Mouse (Mus musculus) c-Kit-negative CD71-positive TER-119-positive erythroid progenitor cells, embryonic 14.5 days (primary cell): ENCODE results near the gene Bmpr2.
A peak's percentile ranks its signal among the peaks of the same experiment; 100 is the strongest.
"Not testable (repeated sequence)": the region's sequence is repeated elsewhere in the genome, so short reads cannot be mapped to it uniquely, and the experiment has no call there.

ENCODE experiments used
- DNase-seq: peaks from one replicate; pipeline ENCODE4 v3.0.0-alpha.2; 2013; ENCODE audit warnings: low read depth, low spot score

Gene Bmpr2

GRCm38 (mm10) chr1:59763164-59763768 lies at the start of gene Bmpr2:
TSS of gene Bmpr2 (plus strand) at chr1:59763400.
- DNase-seq = peak; percentile 69

DNA sequence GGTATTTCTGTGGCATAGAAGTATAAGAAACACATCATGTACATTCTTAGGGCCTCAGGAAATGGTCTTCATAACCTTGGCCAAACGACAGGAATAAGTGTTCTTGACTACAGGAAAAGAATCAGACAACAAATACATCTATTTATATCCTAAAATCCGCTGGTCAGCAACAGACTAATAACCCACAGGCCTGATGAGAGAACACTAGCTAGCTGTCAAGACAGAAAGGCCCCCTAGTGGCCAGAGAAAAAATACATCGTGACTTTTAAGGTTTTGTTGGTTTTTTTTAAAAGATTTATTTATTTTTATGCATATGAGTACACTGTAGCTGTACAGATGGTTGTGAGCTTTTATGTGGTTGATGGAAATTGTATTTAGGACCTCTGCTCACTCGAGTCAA lies 43.3 kb upstream of the Bmpr2 start:
- DNase-seq = peak; percentile 4

DNA sequence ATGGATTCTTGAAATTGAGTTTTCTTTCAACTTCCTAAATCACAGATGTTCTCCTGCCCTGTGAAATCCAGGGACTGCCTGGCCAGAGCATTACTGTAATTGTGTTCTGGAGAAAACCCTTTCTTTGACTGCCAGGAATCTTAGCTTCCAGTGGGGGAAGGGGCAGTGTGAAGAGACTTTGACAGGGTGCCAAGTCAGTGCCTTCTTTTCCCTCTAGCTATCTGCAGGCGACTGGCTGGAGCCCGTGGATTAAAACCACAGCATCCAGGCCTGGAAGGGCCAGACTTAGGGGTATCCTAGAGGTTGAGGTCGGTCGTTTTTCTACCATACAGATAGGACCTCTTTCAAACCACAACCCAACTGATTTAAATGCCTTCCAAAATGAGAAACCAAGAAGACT lies 37.5 kb upstream of the Bmpr2 start:
- DNase-seq = no peak

- DNase-seq = no peak
These were observed 33.1 kb upstream of the Bmpr2 start for GRCm38 (mm10) chr1:59730106-59730505.

- DNase-seq = no peak
These were observed 32.5 kb upstream of the Bmpr2 start for GRCm38 (mm10) chr1:59730737-59731136.

- no peak for DNase-seq
These were observed 29.1 kb upstream of the Bmpr2 start for GRCm38 (mm10) chr1:59734076-59734475.

DNA sequence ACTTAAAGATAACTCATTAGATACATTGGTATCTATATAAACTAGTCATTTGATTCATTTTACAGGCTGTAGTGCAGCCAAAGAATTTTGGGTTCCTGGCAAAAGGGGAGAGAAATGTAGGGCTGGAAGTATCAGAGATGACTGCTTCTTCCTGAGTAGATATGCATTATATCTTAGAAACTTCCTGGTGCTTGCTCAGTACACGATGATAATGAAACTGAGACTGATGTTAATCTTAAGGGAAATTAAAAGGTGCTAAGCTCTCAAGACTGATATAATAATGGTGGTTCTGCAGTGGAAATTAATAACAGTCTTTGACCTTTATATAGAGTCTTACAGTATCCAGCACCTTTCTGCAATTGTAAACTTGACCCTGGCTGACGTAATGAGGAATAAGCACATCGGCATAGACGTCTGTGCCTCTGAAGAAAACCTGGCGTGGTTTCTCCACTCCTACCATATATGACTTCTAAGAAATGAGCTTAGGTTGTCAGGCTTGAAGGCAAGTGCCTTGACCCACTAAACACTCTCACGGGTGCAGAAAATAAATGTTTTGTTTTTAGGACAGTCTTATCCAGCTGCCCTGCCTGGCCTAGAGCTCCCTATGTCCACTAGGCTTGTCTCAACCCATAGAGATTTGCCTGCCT lies 24.3 kb upstream of the Bmpr2 start:
- DNase-seq = no peak

DNA sequence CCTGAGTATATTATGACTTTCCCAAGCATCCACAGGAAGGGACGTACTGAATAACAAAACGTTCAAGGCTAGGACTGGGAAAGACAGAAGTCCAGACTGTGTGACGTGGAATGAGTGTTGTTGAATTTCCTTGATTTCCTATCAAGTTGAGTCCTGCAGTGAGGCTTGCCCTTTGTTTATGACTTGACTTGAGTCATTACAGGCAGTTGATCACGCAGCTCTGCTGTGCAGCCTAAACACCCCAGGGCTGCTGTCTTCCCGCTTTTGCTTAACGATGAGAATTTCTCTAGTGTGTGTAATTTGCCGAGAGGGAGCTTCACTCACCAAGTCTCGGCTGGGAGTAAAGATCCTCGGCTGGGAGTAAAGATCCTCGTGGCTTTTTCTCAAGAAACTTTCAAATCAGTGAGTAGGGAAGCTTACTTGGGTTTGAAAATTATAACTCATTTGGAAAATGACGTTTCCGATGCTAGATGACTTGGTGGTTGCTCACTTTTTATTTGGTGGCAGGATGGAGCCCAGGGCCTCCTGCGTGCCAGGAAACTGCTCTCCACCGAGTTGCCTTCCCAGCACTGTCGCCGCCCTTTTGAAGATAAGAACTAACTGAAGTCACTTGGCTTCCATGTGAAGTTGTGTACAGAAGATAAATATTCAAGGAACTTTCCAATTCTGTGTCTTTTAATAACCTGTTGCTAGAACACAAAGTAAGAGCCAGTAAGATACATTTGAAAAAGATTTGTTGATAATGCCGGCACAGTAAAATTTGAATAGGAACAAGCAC lies 23.4 kb upstream of the Bmpr2 start:
- DNase-seq = no peak

DNA sequence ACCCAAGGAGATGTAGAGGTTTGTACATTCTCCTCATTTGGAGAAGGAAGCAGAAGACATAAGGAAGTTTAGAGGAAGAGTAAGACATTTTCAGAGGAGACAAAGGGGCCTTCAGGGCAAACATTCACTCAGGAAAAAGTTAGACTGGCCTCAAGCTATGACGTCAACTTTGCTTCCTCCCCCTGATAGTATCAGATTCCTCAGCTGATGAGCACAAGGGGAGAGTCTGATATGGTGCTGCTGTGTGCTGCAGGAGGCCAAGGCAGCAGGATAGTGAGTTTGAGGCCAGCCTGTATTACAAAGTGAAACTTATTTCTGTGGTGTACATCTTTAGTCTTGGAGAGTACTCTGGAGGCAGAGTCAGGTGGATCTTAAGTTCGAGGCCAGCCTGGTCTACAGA lies 14.2 kb upstream of the Bmpr2 start:
- no peak for DNase-seq

DNA sequence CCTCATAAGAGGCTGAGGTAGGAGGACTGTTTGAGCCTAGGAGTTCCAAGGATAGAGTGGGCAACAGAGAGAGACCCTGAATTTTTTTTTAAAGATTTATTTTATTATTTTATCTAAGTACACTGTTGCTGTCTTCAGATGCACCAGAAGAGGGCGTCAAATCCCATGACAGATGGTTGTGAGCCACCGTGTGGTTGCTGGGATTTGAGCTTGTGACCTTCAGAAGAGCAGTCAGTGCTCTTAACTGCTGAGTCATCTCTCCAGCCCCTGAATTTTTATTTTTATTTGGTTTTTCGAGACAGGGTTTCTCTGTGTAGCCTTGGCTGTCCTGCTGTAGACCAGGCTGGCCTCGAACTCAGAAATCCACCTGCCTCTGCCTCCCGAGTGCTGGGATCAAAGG lies 13.5 kb upstream of the Bmpr2 start:
- DNase-seq = not testable (repeated sequence)

GRCm38 (mm10) chr1:59755298-59755697 lies 7.9 kb upstream of the Bmpr2 start:
- DNase-seq = no peak

DNA sequence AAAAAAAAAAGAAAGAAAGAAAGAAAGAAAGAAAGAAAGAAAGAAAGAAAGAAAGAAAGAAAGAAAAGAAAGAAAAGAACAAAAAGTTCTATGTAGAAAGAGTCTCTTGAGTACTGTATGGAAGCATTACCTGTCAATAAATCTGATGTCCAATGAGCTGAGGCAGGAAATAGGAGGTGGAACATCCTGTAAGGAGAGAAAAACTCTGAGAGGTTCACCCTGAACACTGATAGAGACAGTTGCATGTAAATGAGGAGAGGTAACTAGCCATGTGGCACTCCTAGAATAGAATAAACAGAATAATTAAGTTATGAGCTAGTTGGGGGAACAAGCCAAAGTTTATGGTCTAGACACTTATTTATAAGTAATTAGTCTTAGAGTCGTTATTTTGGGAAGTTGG lies 4.9 kb upstream of the Bmpr2 start:
- DNase-seq = no peak

- no peak for DNase-seq
These were observed 992 bp upstream of the Bmpr2 start for GRCm38 (mm10) chr1:59762208-59762607.

GRCm38 (mm10) chr1:59762651-59763163 lies 493 bp upstream of the Bmpr2 start:
- peak; percentile 22 for DNase-seq

- peak; percentile 11 for DNase-seq
These were observed 616 bp downstream of the Bmpr2 start for GRCm38 (mm10) chr1:59763781-59764251.

GRCm38 (mm10) chr1:59764407-59764971 lies 1.3 kb downstream of the Bmpr2 start:
- peak; percentile 15 for DNase-seq

GRCm38 (mm10) chr1:59765279-59765678 lies 2.1 kb downstream of the Bmpr2 start:
- no peak for DNase-seq

DNA sequence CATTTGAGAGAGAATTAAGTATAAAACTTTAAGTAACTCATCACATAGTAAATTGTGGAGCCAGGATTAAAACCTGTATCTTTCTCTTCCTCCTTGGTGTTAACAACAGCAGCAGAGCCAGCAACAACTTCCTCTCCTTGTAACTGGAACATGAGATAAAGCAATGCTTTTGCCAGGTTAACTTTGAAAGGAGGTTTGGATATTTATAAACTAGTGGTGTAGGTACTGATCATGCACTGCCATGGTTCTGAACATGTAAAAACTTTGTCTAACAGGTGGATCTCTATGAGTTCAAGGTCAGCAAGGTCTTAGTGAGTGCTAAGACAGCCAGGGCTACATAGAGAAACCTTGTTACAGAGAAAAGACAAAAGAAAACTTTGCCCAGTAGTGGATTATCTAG lies 3.4 kb downstream of the Bmpr2 start:
- DNase-seq = no peak

- DNase-seq = no peak
These were observed 8.7 kb downstream of the Bmpr2 start for GRCm38 (mm10) chr1:59771871-59772270.

- no peak for DNase-seq
These were observed 17.9 kb downstream of the Bmpr2 start for GRCm38 (mm10) chr1:59781080-59781479.

DNA sequence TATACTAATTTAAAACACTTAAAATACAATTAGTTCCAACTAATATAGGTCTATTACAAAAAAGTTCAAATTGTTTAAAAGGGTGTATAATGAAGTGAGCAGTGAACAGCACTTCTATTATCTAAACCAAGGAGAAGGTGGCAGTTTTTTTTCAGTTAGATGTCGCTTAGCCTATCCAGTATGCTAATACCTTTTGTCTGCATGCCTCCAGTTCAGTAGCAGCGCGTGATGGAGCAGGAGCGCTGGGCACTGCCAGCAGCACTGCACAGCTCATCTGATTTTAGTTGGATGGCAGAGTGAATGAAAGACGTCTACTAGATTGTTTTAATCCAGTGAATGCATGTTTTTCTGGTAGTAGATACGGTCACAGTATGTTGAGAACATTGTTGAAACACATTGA lies 25.8 kb downstream of the Bmpr2 start:
- no peak for DNase-seq

DNA sequence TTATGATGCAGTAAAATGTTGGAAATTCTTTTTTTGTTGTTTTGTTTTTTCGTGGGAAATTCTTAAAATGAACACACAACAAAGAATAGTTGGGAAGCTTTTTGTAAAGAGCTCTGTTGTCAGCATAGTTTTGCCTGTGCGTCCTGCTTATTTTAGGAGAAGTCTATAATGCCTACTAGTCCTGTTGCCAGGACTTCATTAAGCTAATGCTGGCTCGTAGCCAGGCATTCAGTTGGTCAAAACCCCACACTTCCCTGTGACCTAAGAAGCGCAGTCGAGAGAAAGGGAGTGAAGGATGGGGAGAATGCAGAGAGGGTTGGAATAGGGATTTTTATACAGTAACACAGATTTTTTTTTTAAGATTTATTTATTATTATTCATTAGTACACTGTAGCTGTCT lies 26.5 kb downstream of the Bmpr2 start:
- DNase-seq = no peak
